Mouse (Mus musculus) effector memory CD4-positive, alpha-beta T cell, adult 5 months (primary cell): ENCODE data around the gene Uba52. TPM values are rescaled to one million over a fixed set of nuclear protein-coding genes. Genes with fewer than 3 reads are reported as not detected.

ENCODE experiments used
- polyA plus RNA-seq: library from polyadenylated mRNA; unstranded; fragments of 100-300 nt; shearing (Covaris generic); gene quantifications from one replicate; pipeline ENCODE4 v1.2.1, GENCODE M21; 2017

Uba52 gene
- polyA plus RNA-seq: 1,340 TPM

DNA sequence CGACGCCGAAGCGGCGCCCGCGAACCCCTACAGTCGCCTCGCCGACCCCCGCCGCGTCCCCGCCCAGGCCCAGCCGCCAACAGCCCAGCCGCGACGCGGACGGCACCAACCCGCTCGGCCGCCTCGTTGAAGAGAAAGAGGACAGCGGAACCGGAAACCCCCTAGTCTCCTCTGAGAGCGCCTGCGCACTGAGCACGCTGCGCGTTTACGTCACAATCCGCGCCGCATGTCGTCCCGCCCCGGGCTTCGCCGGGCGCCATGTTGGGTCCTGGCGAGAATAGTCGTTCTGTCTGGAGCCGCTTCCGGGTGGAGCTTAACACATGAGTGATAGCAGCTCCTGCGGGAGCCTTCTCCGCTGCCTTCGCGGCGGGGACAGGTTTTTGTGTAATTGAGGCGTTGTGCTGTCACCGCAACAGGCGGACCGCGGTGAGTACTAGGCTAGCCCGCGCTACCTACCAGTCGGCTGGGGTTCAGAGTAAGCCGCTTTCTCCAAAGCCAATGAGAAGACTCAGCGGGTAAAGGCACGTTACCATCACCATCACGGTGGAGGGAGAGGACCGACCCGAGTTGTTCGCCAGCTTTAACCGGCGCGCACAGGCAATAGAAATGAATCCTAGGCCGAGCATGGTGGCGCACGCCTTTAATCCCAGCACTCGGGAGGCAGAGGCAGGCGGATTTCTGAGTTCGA is at the start of gene Uba52:
Uba52 (minus strand) TSS at position 574 of the 688 bp plus-strand sequence.

DNA sequence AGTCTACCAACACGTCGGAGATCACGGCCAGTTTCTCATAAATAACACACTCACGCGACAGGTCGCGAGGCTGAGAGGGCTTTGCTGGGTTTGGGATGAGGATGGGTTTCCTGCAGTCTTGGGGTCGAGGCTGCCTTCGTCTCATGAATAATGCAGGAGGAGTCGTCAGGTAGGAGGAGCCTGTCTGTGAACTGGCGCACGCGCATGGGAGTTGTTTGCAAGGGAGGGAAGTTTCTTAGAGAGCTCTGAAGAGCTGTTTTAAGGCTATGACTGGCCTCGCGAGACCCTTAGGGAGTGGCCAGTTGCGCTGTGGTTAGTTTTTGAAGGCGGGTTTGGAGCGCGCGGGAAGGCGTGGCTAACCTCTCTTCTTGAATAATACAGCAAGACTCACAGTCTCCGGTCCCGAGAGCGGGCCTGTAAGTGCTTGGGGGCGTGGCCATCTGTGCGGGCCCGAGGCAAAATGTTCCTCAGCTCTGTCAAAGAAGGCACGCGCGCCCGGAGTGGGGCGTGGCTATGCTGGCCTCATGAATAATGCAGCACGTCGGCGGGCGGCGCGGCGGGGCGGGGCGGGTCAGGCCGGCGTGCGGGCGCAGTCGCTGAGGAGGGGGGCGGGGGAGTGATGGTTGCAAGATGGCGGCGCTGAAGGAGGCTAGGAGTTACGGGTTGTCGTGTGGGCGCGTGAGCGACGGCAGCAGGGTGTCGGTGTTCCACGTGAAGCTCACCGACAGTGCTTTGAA is 28.6 kb upstream of the Uba52 start, which contains the start of gene Ell:
Ell (plus strand) TSS at position 381 of the 737 bp plus-strand sequence.

DNA sequence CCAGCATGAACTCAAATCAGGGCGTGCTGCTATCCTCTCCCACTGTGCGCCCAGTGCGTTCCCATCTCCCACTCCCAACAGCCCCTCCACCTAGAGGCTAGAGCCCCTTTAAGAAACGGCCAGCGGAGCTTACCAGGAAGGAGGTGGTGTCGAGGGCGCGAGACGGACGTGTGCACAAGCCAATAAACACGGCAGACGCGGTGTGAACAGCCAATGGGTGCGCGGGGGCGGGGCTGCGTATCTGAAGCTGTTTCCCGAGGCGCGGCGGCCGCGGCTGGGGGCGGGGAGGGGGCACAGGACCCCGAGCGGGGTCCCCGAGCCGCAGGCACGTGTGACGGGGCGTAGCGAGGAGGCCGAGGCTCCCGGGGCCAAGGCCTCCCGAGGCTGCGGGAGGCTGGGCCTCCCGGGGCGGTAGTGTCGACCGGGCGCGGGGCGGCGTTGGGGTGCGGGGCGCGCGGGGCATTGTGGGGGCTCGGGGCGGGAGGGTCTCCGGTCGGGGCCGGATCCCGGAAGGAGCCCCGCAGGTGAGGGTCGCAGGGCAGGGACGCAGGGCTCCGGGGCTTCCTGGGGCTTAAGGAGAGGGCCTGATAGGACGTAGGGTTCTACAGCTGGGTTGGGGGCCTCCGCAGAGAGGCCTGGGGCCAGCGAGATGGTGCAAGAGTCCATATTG is 17.0 kb upstream of the Uba52 start, which contains the start of the genes Fkbp8 and Kxd1:
Fkbp8 (plus strand) TSS at position 213 of the 670 bp plus-strand sequence.
Kxd1 (minus strand) TSS at position 445 of the 670 bp plus-strand sequence.

DNA sequence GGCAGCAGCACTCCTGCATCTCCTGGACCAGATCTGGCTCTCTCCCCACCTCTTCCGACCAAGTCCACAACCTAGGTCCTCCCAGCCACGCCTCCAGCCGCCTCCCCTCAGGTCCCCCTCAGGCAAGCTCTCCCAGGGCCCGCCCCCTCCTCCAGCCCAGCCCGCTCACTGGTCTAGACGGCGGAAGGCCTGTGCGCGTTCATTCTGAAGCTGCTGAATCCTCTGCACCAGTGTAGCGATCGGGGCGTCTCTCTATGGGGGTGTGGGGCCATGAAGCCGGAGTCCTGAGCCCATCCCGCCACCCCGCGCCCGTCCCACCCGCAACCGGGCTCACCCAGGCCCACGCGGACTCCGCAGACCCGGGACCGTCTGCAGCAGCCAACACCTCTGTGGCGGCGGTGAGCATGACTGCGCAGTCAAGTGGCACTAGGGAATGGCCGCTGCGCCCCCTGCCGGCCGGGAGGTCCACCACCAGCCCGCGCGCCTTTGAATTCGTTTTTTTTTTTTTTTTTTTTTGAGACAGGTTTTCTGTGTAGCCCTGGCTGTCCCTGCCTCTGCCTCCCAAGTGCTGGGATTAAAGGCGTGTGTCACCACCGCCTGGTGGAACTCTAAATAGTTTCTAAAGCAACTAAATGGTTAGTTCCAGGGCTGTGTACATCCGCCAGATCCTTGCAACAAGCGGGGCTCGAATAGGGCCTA is 4.1 kb downstream of the Uba52 start, which contains the start of gene Rex1bd:
Rex1bd (minus strand) TSS at position 425 of the 699 bp plus-strand sequence.

DNA sequence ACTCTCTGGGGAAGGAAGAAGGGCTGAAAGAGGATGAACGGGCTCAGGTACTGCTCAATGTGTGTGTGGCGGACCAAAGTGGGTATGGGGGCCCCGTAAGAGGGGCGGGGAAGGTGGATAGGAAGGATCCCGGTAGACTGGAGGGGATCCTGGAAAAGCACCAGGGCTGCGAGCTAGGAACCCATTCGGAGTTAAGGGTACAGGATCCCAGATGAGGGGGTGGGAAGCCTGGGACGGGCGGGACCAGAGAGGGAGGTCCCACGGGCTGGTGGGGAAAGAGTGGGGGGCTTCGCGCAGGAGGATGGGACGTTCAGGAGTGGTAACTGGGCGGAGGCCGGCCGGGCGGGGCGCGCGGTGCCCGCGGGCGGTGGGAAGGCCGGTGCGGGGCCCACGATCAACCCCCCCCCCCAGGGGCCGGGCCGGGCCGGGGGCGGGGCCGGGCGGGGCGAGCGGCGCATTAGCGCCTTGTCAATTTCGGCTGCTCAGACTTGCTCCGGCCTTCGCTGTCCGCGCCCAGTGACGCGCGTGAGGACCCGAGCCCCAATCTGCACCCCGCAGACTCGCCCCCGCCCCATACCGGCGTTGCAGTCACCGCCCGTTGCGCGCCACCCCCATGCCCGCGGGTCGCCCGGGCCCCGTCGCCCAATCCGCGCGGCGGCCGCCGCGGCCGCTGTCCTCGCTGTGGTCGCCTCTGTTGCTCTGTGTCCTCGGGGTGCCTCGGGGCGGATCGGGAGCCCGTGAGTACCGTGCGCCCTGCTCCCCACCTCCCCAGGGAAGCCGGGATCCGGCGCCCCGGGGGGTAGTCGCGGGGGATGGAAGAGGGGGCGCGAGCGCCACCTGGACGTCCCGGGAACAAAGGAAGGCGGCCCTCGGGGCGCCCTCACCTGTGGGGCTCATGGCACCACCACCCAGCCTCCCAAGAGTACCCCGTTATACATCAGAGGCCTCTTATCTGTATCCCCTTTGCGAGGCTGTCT is 17.6 kb downstream of the Uba52 start, which contains the start of gene Crlf1:
Crlf1 (plus strand) TSS at position 495 of the 977 bp plus-strand sequence.

DNA sequence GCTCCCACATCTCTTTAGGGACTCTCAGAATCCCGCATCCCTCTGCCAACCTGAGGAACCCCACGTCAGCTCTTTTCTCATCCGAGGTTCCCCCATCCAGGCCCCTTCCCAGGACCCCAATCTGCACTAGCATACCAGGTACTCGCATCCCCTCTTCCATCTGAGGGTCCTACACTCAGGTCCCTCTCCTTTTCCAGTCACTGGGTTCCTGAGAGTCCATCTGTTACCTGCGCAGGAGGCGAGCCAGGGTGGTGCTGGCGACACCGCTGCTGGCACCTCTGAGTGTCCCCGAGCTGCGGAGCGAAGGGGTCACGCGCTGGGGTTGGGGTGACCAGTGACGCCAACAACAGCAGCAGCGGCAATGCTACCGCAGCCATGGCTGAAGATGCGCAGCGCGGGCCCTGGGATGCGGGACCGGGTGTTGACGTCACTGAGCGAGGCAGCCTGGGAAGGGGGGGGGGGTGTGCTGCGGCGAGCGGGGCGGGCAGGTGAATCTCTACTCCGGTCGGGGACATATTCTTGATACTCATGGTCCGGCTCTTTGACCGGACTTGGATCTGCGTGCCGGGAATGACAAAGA is 23.6 kb downstream of the Uba52 start, which contains the start of gene Tmem59l:
Tmem59l (minus strand) TSS at position 418 of the 580 bp plus-strand sequence.

DNA sequence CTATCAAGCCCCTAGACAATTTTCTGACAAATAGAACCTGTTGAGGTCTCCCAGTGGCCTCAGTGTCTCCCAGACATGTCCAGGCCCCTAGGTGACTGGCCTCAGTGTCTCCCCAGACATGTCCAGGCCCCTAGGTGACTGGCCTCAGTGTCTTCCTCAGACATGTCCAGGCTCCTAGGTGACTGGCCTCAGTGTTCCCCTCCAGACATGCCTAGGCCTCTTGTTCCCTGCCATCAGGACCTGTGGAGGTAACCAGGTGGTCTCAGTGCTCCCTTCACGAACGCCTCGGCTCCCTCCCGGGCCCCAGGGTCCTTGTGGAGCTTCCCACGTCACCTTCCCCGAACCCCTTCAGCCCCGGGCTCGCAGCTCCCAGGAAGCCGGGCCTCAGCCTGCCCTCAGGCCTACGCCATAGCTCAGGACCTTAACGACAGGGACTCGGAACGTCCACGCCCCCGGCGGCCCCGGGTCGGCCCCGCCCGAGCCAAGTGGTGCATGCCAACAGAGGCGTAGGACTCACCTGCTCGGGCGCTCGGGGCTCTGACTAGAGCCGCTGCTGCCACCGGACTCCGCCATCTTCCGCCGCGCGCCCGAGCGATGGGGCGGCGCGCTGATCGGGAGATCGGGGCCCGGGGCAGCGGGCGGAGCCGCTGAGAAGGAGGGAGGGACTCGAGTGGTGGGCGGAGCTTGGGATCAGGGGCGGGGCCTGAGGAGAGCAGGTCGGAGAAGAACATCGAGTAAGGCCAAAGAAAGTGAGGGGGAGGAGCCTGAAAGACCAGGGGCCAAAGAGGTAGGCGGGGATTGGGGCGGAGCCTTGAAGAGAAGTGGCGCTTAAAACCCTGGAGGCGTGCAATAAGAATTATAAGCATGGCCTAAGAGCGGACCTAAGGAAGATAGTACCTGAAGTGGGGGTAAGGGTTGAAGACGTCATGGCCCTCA is 34.0 kb downstream of the Uba52 start, which contains the start of gene Klhl26:
Klhl26 (minus strand) TSS at position 636 of the 936 bp plus-strand sequence.

Other genes with a start within 250 kb of the Uba52 start
- 0.54 TPM for gene Homer3, start 228.0 kb downstream of the Uba52 start, polyA plus RNA-seq
- 46.0 TPM for gene Ddx49, start 208.3 kb downstream of the Uba52 start, polyA plus RNA-seq
- 214 TPM for gene Cope, start 208.3 kb downstream of the Uba52 start, polyA plus RNA-seq
- not detected for gene Cers1, start 195.0 kb downstream of the Uba52 start, polyA plus RNA-seq
- 0.46 TPM for gene Gdf1, start 181.0 kb downstream of the Uba52 start, polyA plus RNA-seq
- gene Upf1, start 157.5 kb downstream of the Uba52 start, polyA plus RNA-seq: 66.6 TPM
- gene Comp, start 137.2 kb downstream of the Uba52 start, polyA plus RNA-seq: 1.2 TPM
- 11.2 TPM for gene Crtc1, start 71.2 kb downstream of the Uba52 start, polyA plus RNA-seq
- gene Klhl26, start 33.8 kb downstream of the Uba52 start, polyA plus RNA-seq: 11.5 TPM
- gene Tmem59l, start 23.4 kb downstream of the Uba52 start, polyA plus RNA-seq: not detected
- not detected for gene Crlf1, start 17.6 kb downstream of the Uba52 start, polyA plus RNA-seq
- 64.7 TPM for gene Rex1bd, start 4.0 kb downstream of the Uba52 start, polyA plus RNA-seq
- gene Fkbp8, start 16.9 kb upstream of the Uba52 start, polyA plus RNA-seq: 349 TPM
- 64.6 TPM for gene Kxd1, start 17.2 kb upstream of the Uba52 start, polyA plus RNA-seq
- gene Ell, start 28.7 kb upstream of the Uba52 start, polyA plus RNA-seq: 37.6 TPM
- 84.8 TPM for gene Isyna1, start 83.6 kb upstream of the Uba52 start, polyA plus RNA-seq
- 113 TPM for gene Ssbp4, start 98.1 kb upstream of the Uba52 start, polyA plus RNA-seq
- 0.26 TPM for gene Lrrc25, start 105.4 kb upstream of the Uba52 start, polyA plus RNA-seq
- gene Gdf15, start 121.7 kb upstream of the Uba52 start, polyA plus RNA-seq: not detected
- 1.1 TPM for gene Pgpep1, start 149.6 kb upstream of the Uba52 start, polyA plus RNA-seq
- gene Lsm4, start 162.4 kb upstream of the Uba52 start, polyA plus RNA-seq: 250 TPM
- 1,956 TPM for gene Jund, start 188.1 kb upstream of the Uba52 start, polyA plus RNA-seq
- 0.11 TPM for gene Iqcn, start 192.7 kb upstream of the Uba52 start, polyA plus RNA-seq
- gene Gm3336, start 207.7 kb upstream of the Uba52 start, polyA plus RNA-seq: not detected
- gene Pde4c, start 212.9 kb upstream of the Uba52 start, polyA plus RNA-seq: not detected
- gene Rab3a, start 243.9 kb upstream of the Uba52 start, polyA plus RNA-seq: 2.3 TPM